Mouse (Mus musculus) liver, adult 2 months (tissue): ENCODE results near the gene Sipa1l1.

Experiments used
- CTCF ChIP-seq: fragments of 200-500 bp; IDR thresholded peaks from 2 replicates; pipeline ENCODE4 v1.5.1; 2011; ENCODE audit warnings: low read depth, low read length, control low read depth
- POLR2A ChIP-seq: fragments of 200-500 bp; IDR thresholded peaks from 2 replicates; pipeline ENCODE4 v1.6.1; 2011; ENCODE audit warnings: low read length, control low read depth; ENCODE audit not compliant: insufficient read depth; ENCODE audit errors: extremely low read depth

DNA sequence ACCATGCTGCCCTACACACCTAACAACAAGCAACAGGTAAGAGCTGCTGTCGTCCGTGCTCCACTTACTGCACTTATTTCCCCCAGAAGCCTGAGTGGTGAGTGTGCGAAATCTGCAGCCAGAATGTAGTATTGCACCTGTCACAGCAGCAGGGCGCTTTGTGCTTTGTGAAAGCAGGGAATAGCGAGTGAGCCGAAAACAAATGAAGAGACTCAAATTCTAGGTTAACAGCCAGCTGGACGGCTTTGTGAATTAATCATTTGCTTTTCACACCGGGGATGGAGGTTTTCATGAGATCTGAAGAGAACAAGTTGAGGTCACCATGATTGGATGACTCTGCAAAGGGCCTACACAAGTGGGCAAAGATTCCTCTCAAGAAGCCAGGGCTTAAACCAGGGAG is 215.6 kb downstream of the Sipa1l1 start:
- TF ChIP-seq CTCF (no peak), POLR2A (no peak)
